Mouse (Mus musculus): ENCODE measurements around the gene Arl4d. TPM values are rescaled to one million over a fixed set of nuclear protein-coding genes. Genes with fewer than 3 reads are reported as not detected.

The Arl4d gene
- polyA plus RNA-seq, 1 experiment from 2014 or later: 2.8 TPM

DNA sequence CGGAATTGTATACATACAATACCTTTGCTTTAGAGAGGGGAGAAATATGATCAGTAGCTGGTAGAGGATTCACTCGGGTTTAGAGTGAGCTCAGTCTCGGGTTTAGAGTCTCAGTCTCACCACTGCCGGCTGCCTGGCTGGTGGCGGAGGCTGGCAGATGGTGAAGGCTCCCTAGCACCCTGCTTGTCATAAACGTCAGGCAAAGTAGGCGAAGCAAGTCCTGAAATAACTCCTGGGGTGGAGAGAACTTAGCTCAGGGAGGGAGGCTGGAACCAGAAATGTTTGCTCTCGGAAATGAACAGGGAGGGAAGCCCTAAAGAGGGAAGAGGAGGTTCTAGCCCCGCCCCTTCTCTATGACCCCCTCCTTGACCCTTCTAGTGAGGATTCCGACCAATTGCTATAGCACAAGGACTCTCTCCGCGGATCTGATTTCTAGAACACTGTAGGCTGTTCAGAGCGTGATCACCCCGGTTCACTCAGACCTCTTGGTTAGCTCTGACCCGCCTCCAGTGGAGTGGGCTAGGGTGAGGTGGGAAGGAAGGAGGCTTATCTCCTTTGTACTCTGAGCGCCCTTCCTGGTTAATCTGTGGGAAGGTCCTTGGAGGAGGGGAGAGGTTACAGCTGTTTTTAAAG, 7.8 kb downstream of the Arl4d start:
- TF ChIP-seq CTCF (IDR thresholded peaks at IDR 0.05; ENCODE audit: low read depth): no peak
- no peaks in the 10 kb centered on the region for H3K36me3 ChIP-seq (ENCODE audit: insufficient read depth)
- H3K4me3 ChIP-seq (ENCODE audit: low read depth, low read length): no peak overlapping the region
- no peaks in the 10 kb centered on the region for H3K9me3 ChIP-seq (ENCODE audit: low read depth, low read length)
- H3K27ac ChIP-seq (ENCODE audit: low read depth): peak overlapping the region; percentile 7; the same call in 1 of the 2 replicates
- H3K9ac ChIP-seq: 0 out of 2 replicates have a peak overlapping the region, but pooled peaks have one; percentile 30
- H3K4me2 ChIP-seq: peak overlapping the region; percentile 35
- WGBS: 10% methylated on average over 16 of the region's 16 CpGs
- DNase-seq: peak; percentile 49
- H3K4me1 ChIP-seq (ENCODE audit: insufficient read depth): peaks cover 4% of the 10 kb centered on the region; the same call in 1 of the 2 replicates
- H3K27me3 ChIP-seq (ENCODE audit: insufficient read depth, low read length): no peaks in the 10 kb centered on the region
- ATAC-seq (ENCODE audit: insufficient read depth): peak; percentile 64

DNA sequence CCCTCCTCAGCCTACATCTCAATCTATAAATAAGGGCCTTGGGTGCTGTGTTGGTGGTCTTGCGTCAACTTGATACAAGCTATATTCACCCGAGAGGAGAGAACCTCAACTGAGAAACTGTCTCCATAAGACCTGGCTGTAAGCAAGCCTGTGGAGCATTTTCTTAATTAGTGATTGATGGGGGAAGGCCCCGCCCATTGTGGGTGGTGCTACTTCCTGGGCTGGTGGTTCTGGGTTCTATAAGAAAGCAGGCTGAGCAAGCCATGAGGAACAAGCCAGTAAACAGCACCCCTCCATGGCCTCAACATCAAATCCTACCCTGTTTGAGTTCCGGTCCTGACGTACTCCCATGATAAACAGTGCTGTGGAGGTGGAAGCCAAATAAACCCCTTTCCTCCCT, 8.8 kb downstream of the Arl4d start:
- Histone ChIP-seq H3K4me1 (ENCODE audit: insufficient read depth) (peaks cover 2% of the 10 kb centered on the region; the same call in 1 of the 2 replicates), H3K36me3 (ENCODE audit: insufficient read depth) (no peaks in the 10 kb centered on the region), H3K27me3 (ENCODE audit: insufficient read depth, low read length) (no peaks in the 10 kb centered on the region), H3K9ac (no peak overlapping the region), H3K4me2 (no peak overlapping the region), H3K4me3 (ENCODE audit: low read depth, low read length) (no peak overlapping the region), H3K27ac (ENCODE audit: low read depth) (no peak overlapping the region), H3K9me3 (ENCODE audit: low read depth, low read length) (no peaks in the 10 kb centered on the region)
- no peak for TF ChIP-seq CTCF (IDR thresholded peaks at IDR 0.05; ENCODE audit: low read depth)
- WGBS: 86% methylated on average over 5 of the region's 5 CpGs
- ATAC-seq (ENCODE audit: insufficient read depth) (no peak), DNase-seq (no peak)

DNA sequence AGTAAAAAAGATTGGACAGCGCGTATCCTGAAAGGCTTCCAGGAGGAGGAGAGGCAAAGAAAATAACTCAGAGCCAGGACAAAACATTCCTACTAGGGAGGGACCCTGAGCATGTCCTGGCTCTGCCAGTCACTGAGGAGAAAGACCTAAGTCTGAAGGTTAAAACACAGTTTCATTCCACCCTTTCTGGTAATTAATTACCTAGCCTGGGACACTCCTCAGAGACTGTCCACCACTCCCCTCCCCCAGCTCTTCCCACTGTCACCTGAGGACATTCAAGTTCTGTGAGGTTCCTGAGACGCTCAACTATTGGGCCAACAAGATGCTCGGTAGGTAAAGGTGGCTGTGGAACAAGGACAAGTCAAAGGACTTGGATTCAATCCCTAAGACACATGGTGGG, 10.0 kb downstream of the Arl4d start:
- H3K4me2 ChIP-seq: no peak overlapping the region
- 85% methylated on average over 4 of the region's 4 CpGs for WGBS

DNA sequence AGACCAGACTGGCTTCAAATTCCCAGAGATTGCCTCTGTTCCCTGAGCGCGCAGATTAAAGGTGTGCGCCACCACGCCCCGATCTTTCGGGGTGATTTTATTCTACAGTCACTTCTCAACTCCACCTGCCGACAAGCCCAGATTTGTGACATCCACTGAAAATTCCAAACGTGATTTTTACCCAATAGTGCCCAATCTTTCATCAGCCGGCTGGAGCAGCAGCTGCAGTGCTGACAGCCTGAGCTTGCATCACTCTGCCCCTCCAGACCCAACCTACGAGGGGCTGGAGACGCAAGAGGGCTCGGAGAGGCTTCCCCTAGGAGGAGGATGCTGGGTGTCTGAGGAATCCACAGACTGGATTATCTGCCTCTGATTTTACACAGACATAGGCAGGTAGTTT, 12.3 kb downstream of the Arl4d start:
- H3K9ac ChIP-seq: no peak overlapping the region
- no peak overlapping the region for H3K4me3 ChIP-seq (ENCODE audit: low read depth, low read length)
- WGBS: 68% methylated on average over 12 of the region's 12 CpGs
- TF ChIP-seq CTCF (IDR thresholded peaks at IDR 0.05; ENCODE audit: low read depth): no peak
- no peaks in the 10 kb centered on the region for H3K36me3 ChIP-seq (ENCODE audit: insufficient read depth)
- no peak overlapping the region for H3K27ac ChIP-seq (ENCODE audit: low read depth)
- H3K9me3 ChIP-seq (ENCODE audit: low read depth, low read length): no peaks in the 10 kb centered on the region
- DNase-seq: no peak
- no peaks in the 10 kb centered on the region for H3K4me1 ChIP-seq (ENCODE audit: insufficient read depth)
- no peak overlapping the region for H3K4me2 ChIP-seq
- H3K27me3 ChIP-seq (ENCODE audit: insufficient read depth, low read length): no peaks in the 10 kb centered on the region
- no peak for ATAC-seq (ENCODE audit: insufficient read depth)

More for the DNA sequence above, 10.0 kb downstream of the Arl4d start:
- H3K27me3 ChIP-seq (ENCODE audit: insufficient read depth, low read length): no peaks in the 10 kb centered on the region
- H3K9me3 ChIP-seq (ENCODE audit: low read depth, low read length): no peaks in the 10 kb centered on the region
- ATAC-seq (ENCODE audit: insufficient read depth) (no peak), DNase-seq (no peak)
- H3K4me1 ChIP-seq (ENCODE audit: insufficient read depth): no peaks in the 10 kb centered on the region
- no peak overlapping the region for H3K4me3 ChIP-seq (ENCODE audit: low read depth, low read length)
- no peak overlapping the region for H3K27ac ChIP-seq (ENCODE audit: low read depth)
- no peak overlapping the region for H3K9ac ChIP-seq
- TF ChIP-seq CTCF (IDR thresholded peaks at IDR 0.05; ENCODE audit: low read depth): no peak
- no peaks in the 10 kb centered on the region for H3K36me3 ChIP-seq (ENCODE audit: insufficient read depth)

DNA sequence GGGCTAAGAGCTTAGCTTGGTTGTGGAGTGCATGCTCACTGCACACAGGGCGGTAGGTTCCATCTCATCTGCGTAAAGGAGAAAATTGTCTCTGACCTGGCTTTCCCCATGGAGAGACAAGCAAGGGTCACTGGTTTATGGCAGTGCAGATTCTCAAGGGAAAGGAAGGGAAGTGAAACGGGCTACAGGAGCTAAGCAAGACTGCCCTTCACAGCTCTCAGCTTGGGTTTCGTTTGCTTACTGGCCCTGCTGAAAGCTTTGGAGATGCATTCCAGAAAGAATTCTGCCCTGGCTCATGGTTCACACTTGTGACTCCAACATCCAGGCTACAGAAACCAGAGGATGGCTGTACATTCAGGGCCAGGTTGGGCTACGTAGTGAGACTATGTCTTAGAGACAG, 13.4 kb downstream of the Arl4d start:
- Histone ChIP-seq H3K9me3 (ENCODE audit: low read depth, low read length) (no peaks in the 10 kb centered on the region), H3K27ac (ENCODE audit: low read depth) (no peak overlapping the region), H3K4me3 (ENCODE audit: low read depth, low read length) (no peak overlapping the region), H3K36me3 (ENCODE audit: insufficient read depth) (no peaks in the 10 kb centered on the region), H3K27me3 (ENCODE audit: insufficient read depth, low read length) (no peaks in the 10 kb centered on the region), H3K4me1 (ENCODE audit: insufficient read depth) (no peaks in the 10 kb centered on the region), H3K4me2 (no peak overlapping the region), H3K9ac (no peak overlapping the region)
- DNase-seq (no peak), ATAC-seq (ENCODE audit: insufficient read depth) (no peak)
- 64% methylated on average over 5 of the region's 5 CpGs for WGBS
- no peak for TF ChIP-seq CTCF (IDR thresholded peaks at IDR 0.05; ENCODE audit: low read depth)

DNA sequence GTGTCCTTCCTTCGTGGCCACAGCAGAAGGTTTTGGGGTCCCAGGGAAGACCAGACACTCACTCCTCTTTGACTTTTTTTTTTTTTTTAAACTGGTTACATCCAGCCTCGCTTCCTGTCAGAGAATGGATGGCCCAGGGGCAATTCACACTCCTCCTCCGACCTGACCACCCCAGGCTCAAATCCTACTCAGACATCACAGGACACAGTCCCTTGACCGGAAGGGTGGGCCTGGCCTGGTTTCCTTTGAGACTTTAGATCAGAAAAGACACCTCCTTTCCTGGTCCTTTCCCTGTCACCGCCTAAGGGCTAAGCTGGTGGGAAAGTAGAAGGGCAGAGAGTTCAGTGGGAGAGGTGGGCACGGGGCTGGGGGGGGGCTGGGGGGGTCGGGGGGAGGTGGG, 14.6 kb downstream of the Arl4d start:
- Histone ChIP-seq H3K4me2 (no peak overlapping the region), H3K4me1 (ENCODE audit: insufficient read depth) (no peaks in the 10 kb centered on the region), H3K9ac (no peak overlapping the region), H3K27ac (ENCODE audit: low read depth) (no peak overlapping the region), H3K36me3 (ENCODE audit: insufficient read depth) (no peaks in the 10 kb centered on the region), H3K4me3 (ENCODE audit: low read depth, low read length) (no peak overlapping the region), H3K9me3 (ENCODE audit: low read depth, low read length) (no peaks in the 10 kb centered on the region), H3K27me3 (ENCODE audit: insufficient read depth, low read length) (no peaks in the 10 kb centered on the region)
- ATAC-seq (ENCODE audit: insufficient read depth): no peak
- no peak for DNase-seq
- 44% methylated on average over 6 of the region's 7 CpGs for WGBS
- TF ChIP-seq CTCF (IDR thresholded peaks at IDR 0.05; ENCODE audit: low read depth): no peak

DNA sequence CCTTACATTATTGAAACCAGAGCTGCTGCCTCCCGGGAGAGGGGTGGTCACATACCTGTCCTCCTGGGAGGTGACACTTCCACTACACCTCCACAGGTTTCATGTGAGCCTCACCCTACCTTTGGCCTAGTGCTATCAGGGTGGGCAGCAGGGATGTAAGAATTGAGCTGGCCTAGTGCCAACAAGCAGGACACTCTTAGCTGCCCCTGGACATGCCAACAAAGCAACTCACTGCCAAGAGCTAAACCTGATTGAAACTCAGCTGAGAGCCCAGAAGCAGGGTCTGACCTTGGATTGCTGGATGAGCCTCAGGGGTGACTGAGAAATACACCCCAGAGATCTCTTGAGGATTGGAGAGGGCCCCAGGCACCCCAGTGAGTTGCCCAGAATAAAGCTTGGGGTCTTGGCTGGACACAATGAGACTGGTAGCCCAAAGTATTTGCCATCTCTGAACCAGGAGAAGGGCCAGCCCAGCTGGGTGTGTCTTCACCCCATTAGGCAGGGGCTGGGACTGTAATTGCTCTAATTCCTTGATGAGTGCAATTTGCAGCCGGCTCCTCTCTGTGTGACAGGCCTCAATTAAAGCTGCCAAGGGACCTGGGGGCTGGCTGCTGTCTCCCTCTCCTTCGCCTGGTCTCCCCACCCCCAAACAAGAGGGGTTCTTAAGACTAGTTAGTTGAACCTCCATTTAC, 15.4 kb downstream of the Arl4d start:
- Histone ChIP-seq H3K4me3 (ENCODE audit: low read depth, low read length) (no peak overlapping the region), H3K9me3 (ENCODE audit: low read depth, low read length) (no peaks in the 10 kb centered on the region), H3K27me3 (ENCODE audit: insufficient read depth, low read length) (no peaks in the 10 kb centered on the region), H3K4me2 (no peak overlapping the region), H3K9ac (no peak overlapping the region), H3K4me1 (ENCODE audit: insufficient read depth) (no peaks in the 10 kb centered on the region), H3K27ac (ENCODE audit: low read depth) (no peak overlapping the region), H3K36me3 (ENCODE audit: insufficient read depth) (no peaks in the 10 kb centered on the region)
- ATAC-seq (ENCODE audit: insufficient read depth) (no peak), DNase-seq (no peak)
- no peak for TF ChIP-seq CTCF (IDR thresholded peaks at IDR 0.05; ENCODE audit: low read depth)
- WGBS: 42% methylated on average over 3 of the region's 3 CpGs
